Comparison of ENCODE assay signal across 17 mouse cellular contexts in genomic region chr12:5279873-5280272, GRCm38 (mm10).
DNase-seq lines count a peak whose midpoint lies in the region; ATAC-seq and TF ChIP-seq lines count a peak whose summit lies in the region.
"Had no signal": no experiment of that assay in that cellular context is flagged by ENCODE, and none has a peak within 500 bp of the region (broad histone marks: within the 10 kb centered on the region; RNA-seq: fewer than 3 reads in every experiment).

No protein-coding gene starts in this region.

- no peak for TF ChIP-seq CTCF in left cerebral cortex, adult 2 months (IDR thresholded peaks at IDR 0.05)

- H3K9ac ChIP-seq in forebrain, embryonic 15.5 days (replicated peaks), result no peak overlapping the region
- H3K9ac ChIP-seq in forebrain, embryonic 11.5 days (ENCODE audit: low read length), result no peak overlapping the region
- H3K9ac ChIP-seq in neural tube, embryonic 14.5 days (replicated peaks; ENCODE audit: low read depth, low read length), result no peak overlapping the region
- no peak overlapping the region for H3K9ac ChIP-seq in limb, embryonic 15.5 days
- H3K9ac ChIP-seq: heart, embryonic 13.5 days; liver, embryonic 13.5 days; lung, embryonic 15.5 days; midbrain, embryonic 12.5 days had no signal

- ATAC-seq in forebrain, embryonic 15.5 days (replicated peaks), result peak; percentile 51; the same call in 1 of the 2 replicates
- ATAC-seq in forebrain, embryonic 11.5 days (replicated peaks; ENCODE audit: low FRiP score), result no peak
- ATAC-seq in neural tube, embryonic 14.5 days (ENCODE audit: low read depth), result peak; percentile 31; the same call in 1 of the 2 replicates
- ATAC-seq in limb, embryonic 15.5 days (ENCODE audit: insufficient number of reproducible peaks, low FRiP score, low TSS enrichment, low read depth), result 0 out of 2 replicates have a peak, but pooled peaks have one; percentile 56

- no peak for DNase-seq in forebrain, embryonic 11.5 days (ENCODE audit: low spot score)
- peak; percentile 75 for DNase-seq in left cerebral cortex, postnatal 4 days
- no peak for DNase-seq in left cerebral cortex, adult 2 months (ENCODE audit: extremely low spot score in 1 of 2, low spot score in 2 of 2)
- no peak for DNase-seq in neural tube, embryonic 10.5 days (ENCODE audit: extremely low spot score, low spot score)
- DNase-seq: adrenal gland, postnatal 36 days; kidney, adult 8-10 months; kidney, postnatal 14 days; liver, embryonic 13.5 days; right cerebral cortex, postnatal 14 days; thymus, postnatal 36 days had no signal

- no peak overlapping the region for H3K4me2 ChIP-seq in forebrain, embryonic 15.5 days (replicated peaks)
- H3K4me2 ChIP-seq in forebrain, embryonic 11.5 days (ENCODE audit: low read depth, low read length, severe bottlenecking), result no peak overlapping the region
- no peak overlapping the region for H3K4me2 ChIP-seq in neural tube, embryonic 14.5 days (ENCODE audit: low read depth, low read length)
- no peak overlapping the region for H3K4me2 ChIP-seq in limb, embryonic 15.5 days
- H3K4me2 ChIP-seq: heart, embryonic 13.5 days; liver, embryonic 13.5 days; lung, embryonic 15.5 days; midbrain, embryonic 12.5 days had no signal

- WGBS in forebrain, embryonic 15.5 days, result 25% methylated on average over 1 of the region's 1 CpGs
- WGBS in forebrain, embryonic 11.5 days, result 67% methylated on average over 1 of the region's 1 CpGs
- 13% methylated on average over 1 of the region's 1 CpGs for WGBS in neural tube, embryonic 14.5 days
- WGBS in limb, embryonic 15.5 days, result 20% methylated on average over 1 of the region's 1 CpGs

- no peak overlapping the region for H3K4me3 ChIP-seq in forebrain, embryonic 15.5 days
- no peak overlapping the region for H3K4me3 ChIP-seq in forebrain, embryonic 11.5 days (ENCODE audit: low read depth, low read length)
- no peak overlapping the region for H3K4me3 ChIP-seq in left cerebral cortex, adult 2 months
- H3K4me3 ChIP-seq in neural tube, embryonic 14.5 days (ENCODE audit: low read depth, low read length), result no peak overlapping the region
- H3K4me3 ChIP-seq in limb, embryonic 15.5 days, result no peak overlapping the region
- H3K4me3 ChIP-seq: heart, embryonic 13.5 days; liver, embryonic 13.5 days; lung, embryonic 15.5 days; midbrain, embryonic 12.5 days had no signal

- H3K27me3 ChIP-seq in forebrain, embryonic 15.5 days, result no peaks in the 10 kb centered on the region
- H3K27me3 ChIP-seq in forebrain, embryonic 11.5 days (ENCODE audit: control insufficient read depth, insufficient read depth, low read length), result no peaks in the 10 kb centered on the region
- H3K27me3 ChIP-seq in neural tube, embryonic 14.5 days (ENCODE audit: control insufficient read depth, insufficient read depth, low read length), result no peaks in the 10 kb centered on the region
- H3K27me3 ChIP-seq in limb, embryonic 15.5 days, result no peaks in the 10 kb centered on the region
- H3K27me3 ChIP-seq: liver, embryonic 13.5 days; lung, embryonic 15.5 days; midbrain, embryonic 12.5 days had no signal

- no peaks in the 10 kb centered on the region for H3K9me3 ChIP-seq in forebrain, embryonic 15.5 days
- H3K9me3 ChIP-seq in forebrain, embryonic 11.5 days (ENCODE audit: control insufficient read depth, low read length), result no peaks in the 10 kb centered on the region
- H3K9me3 ChIP-seq in neural tube, embryonic 14.5 days (ENCODE audit: control insufficient read depth, low read length), result no peaks in the 10 kb centered on the region
- H3K9me3 ChIP-seq in limb, embryonic 15.5 days, result no peaks in the 10 kb centered on the region
- H3K9me3 ChIP-seq: heart, embryonic 13.5 days; liver, embryonic 13.5 days; lung, embryonic 15.5 days; midbrain, embryonic 12.5 days had no signal

- intact Hi-C loops in left cerebral cortex, postnatal 4 days (cut with DNase I), result no loop called here
- intact Hi-C loops in left cerebral cortex, adult 2 months (cut with DNase I), result no loop called here

- no peak overlapping the region for H3K27ac ChIP-seq in forebrain, embryonic 15.5 days (replicated peaks)
- H3K27ac ChIP-seq in forebrain, embryonic 11.5 days (ENCODE audit: low read depth, low read length), result no peak overlapping the region
- H3K27ac ChIP-seq in left cerebral cortex, adult 2 months, result no peak overlapping the region
- H3K27ac ChIP-seq in neural tube, embryonic 14.5 days (ENCODE audit: low read depth, low read length), result no peak overlapping the region
- no peak overlapping the region for H3K27ac ChIP-seq in limb, embryonic 15.5 days
- H3K27ac ChIP-seq: heart, embryonic 13.5 days; liver, embryonic 13.5 days; lung, embryonic 15.5 days; macrophage; midbrain, embryonic 12.5 days had no signal

- no peaks in the 10 kb centered on the region for H3K36me3 ChIP-seq in forebrain, embryonic 15.5 days
- no peaks in the 10 kb centered on the region for H3K36me3 ChIP-seq in forebrain, embryonic 11.5 days (ENCODE audit: control insufficient read depth, insufficient read depth, low read length)
- no peaks in the 10 kb centered on the region for H3K36me3 ChIP-seq in neural tube, embryonic 14.5 days (ENCODE audit: control insufficient read depth, insufficient read depth, low read length)
- no peaks in the 10 kb centered on the region for H3K36me3 ChIP-seq in limb, embryonic 15.5 days
- H3K36me3 ChIP-seq: heart, embryonic 13.5 days; liver, embryonic 13.5 days; lung, embryonic 15.5 days; midbrain, embryonic 12.5 days had no signal

- H3K4me1 ChIP-seq in forebrain, embryonic 15.5 days, result peaks cover 33% of the 10 kb centered on the region
- H3K4me1 ChIP-seq in forebrain, embryonic 11.5 days (replicated peaks; ENCODE audit: control insufficient read depth, insufficient read depth, low read length), result 0 out of 2 replicates have a peak, but pooled peaks cover 4% of the 10 kb centered on the region
- H3K4me1 ChIP-seq in neural tube, embryonic 14.5 days (ENCODE audit: control insufficient read depth, insufficient read depth, low read length), result no peaks in the 10 kb centered on the region
- H3K4me1 ChIP-seq in limb, embryonic 15.5 days, result peaks cover 37% of the 10 kb centered on the region
- H3K4me1 ChIP-seq: liver, embryonic 13.5 days had no signal
